Mouse (Mus musculus): ENCODE data around the gene Dpt.
A peak's percentile ranks its signal among the peaks of the same experiment; 100 is the strongest.
"Not testable (repeated sequence)": the region's sequence is repeated elsewhere in the genome, so short reads cannot be mapped to it uniquely, and the experiment has no call there.

The Dpt gene

GRCm38 (mm10) chr1:164817331-164817730, 20.9 kb downstream of the Dpt start:
- DNase-seq (ENCODE audit: low spot score in 2 of 2) = no peak

GRCm38 (mm10) chr1:164821307-164821706, 24.9 kb downstream of the Dpt start:
- DNase-seq (ENCODE audit: low spot score in 2 of 2) = no peak

DNA sequence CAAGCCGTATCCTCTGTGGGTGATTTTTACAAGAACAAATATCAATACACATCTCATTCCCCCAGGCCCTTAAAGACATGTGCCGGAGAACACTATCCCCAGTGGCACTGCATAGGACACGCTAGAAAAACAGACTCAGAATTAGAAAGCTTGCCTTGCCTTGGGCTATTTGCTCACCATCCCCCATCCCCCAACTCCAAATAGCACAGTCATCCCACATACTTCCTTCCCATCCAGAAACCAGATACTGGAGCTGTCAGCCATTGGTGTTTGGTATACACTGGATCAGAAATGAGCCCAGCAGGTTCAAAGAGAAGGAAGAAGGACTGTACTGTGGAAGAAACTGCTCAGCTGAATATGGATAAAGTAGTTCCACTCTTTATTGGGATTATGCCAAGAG, 25.4 kb downstream of the Dpt start:
- no peak for DNase-seq (ENCODE audit: low spot score in 2 of 2)

- DNase-seq (ENCODE audit: low spot score in 2 of 2) = no peak
Measured at GRCm38 (mm10) chr1:164822268-164822667, 25.8 kb downstream of the Dpt start.

DNA sequence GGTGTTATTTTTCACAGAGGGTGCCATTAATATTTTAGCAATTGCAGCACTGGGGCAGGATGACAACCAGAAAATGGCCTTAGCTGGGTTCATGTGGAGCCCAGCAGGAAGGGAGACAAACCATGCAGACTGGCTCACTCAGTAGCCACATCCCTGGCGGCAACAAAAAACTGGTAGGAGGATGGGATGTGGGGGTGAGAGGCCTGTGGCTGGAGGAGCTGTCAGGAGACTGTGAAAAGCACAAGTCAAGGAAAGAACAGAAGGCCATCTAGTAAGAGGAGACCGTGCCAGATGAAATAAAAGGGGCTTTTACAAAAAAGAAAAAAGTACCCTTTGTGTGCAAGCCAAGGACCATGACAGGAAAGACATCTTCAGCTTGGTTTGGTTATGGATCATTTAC, 28.5 kb downstream of the Dpt start:
- DNase-seq (ENCODE audit: low spot score in 2 of 2) = no peak

DNA sequence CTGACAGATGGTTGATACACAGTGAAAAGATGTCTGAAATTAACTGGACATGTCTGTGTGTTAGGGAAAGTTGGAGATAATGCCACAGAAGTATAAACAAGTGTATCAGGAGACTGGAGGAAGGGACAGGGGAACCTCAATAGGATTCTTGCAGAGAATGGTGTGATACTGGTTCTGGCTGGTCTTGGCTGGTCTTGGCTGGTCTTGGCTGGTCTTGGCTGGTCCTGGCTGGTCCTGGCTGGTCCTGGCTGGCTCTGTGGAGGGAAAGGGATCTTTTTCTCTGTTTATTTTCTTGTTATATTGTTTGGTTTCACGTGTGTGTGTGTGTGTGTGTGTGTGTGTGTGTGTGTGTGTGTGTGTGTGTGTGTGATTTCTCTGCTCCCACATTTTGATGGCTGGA, 33.4 kb downstream of the Dpt start:
- DNase-seq (ENCODE audit: low spot score in 2 of 2) = no peak

DNA sequence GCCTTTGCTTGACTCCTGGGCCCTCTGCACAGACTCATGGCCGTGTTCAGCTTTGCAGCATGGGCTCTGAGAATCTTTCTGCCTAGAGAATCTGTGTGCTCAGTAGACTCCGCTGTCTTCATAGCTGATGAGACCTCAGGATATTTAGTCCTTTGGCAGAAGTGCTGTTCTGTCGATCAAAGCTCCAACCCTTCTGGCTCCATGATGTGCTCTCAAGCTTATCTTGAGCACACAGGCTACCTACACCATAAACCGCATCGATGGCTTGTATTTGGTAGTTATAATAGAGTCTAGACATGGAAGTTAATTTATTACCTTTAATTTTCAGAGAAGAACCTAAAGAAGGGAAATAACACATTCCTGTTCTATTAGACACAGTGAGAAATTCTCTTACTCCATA, 36.0 kb downstream of the Dpt start:
- DNase-seq (ENCODE audit: low spot score in 2 of 2) = no peak

GRCm38 (mm10) chr1:164848616-164849265, 52.3 kb downstream of the Dpt start:
- peak in 1 of 2 experiments; percentile 5 for DNase-seq (ENCODE audit: low spot score in 2 of 2)

DNA sequence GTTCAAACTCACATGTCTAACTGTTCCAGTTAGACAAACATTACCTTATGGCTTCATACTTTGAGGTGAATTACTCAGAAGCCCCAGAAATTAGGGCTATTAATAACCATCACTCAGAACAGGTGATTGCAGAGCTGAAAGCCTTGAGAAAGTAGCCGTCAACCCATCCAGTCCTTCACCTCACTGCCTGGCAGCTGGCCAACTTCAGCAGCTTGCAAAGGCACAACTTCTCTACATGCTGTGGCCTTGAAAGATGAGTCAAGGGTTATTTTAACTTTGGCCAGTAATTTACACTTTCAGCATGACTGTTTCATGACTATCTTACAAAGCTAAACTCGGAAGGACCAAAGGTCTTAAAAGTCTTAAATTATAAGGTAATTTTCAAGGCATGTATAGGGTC, 59.3 kb downstream of the Dpt start:
- DNase-seq (ENCODE audit: low spot score in 2 of 2) = not testable (repeated sequence)

DNA sequence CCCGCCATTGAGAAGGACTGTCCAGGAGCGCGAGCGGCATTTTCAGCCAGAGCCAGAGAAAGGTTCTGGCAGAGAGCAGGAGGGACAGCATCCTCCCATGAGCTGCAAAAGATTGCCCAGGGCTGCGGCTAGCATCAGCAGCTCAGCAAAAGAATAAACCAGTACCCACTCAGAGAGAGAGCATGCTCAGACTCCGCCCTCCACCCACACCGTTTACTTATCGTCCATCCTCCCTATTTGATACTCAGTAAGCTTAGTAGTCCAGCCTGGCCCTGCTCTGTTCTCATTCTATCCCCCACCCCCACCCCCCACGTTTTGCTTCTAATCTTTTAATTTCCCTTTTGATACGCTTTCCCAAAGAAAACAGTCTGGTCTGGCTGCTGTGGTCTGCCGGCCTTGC, 63.5 kb downstream of the Dpt start:
- DNase-seq (ENCODE audit: low spot score in 2 of 2) = no peak

- DNase-seq (ENCODE audit: low spot score in 2 of 2) = no peak
Measured at GRCm38 (mm10) chr1:164860782-164861181, 64.3 kb downstream of the Dpt start.

DNA sequence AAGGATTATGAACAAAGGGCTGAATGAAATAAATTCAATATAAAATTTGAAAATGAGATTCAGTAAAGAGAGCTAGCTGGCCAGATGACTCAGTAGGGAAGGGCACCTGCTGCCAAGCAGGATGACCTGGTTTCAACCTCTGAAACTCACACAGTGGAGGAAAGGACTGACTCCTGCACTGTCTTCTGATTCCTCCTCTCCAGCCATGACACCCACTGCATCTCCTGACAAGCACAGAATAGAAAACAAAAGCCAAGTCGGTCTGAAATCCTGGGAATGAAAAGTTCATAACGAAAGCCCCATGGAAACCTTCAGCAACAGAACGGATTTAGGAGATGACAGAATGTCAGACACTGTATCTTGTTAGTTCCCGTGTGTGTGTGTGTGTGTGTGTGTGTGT, 65.1 kb downstream of the Dpt start:
- no peak for DNase-seq (ENCODE audit: low spot score in 2 of 2)

DNA sequence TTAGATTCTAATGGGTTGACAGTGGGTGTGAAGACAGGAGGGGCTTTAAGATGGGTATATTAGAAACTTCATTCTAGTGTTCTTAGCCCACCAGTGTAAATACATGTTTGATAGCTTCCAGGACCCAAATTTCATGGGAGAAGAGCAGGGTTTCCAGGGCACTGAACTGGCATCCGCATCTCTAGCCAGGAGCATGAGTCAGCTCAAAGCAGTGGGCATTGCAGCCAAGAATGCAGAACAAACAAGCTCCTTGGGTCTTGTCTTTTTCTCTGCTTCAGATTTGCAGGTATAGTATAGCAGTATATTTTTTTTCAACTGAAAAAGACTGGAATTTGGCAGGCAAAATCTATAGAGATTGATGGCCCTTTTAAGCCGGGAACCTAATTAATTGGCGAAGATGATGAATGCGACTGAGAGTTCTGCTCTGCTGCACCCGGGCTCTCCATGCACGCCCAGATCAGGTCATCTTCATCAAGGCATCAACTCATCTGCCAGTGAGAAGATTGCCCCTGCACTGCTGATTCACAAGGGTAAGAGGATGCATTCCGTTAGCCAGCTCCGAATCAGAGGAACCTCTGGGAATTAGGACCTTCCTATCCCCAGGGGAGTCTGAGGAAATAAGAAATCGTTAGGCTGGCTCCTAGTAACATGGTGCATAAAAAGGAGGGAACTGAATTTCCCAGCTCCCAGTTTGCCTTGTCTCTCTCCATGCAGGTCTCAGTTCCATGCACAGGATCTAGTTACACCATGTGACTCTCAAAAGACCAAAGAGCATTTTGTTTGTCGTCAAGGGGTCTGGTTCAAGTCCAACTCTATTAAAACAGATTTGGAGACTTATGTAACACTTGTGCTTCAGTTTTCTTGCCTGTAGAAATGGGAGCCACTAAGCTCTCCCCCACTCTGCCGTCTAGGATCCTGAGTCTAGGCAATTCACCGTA, 66.8 kb downstream of the Dpt start:
- no peak for DNase-seq (ENCODE audit: low spot score in 2 of 2)

DNA sequence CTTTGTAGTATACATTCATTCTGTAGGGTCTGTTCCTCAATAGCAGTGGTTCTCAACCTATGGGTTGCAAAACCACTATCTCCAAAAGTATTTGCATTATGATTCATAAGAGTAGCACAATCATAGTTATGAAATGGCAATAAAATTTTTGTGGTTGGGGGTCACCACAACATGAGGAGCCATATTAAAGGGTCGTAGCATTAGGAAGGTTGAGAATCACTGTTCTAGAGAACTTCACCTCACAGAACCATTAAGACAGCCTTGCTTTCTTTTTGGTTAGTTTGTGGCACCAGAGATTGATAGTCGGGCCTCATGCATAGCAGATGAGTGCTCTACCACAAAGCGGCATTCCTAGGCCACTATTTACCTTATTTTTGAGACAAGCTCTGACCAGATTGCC, 68.2 kb downstream of the Dpt start:
- no peak for DNase-seq (ENCODE audit: low spot score in 2 of 2)

DNA sequence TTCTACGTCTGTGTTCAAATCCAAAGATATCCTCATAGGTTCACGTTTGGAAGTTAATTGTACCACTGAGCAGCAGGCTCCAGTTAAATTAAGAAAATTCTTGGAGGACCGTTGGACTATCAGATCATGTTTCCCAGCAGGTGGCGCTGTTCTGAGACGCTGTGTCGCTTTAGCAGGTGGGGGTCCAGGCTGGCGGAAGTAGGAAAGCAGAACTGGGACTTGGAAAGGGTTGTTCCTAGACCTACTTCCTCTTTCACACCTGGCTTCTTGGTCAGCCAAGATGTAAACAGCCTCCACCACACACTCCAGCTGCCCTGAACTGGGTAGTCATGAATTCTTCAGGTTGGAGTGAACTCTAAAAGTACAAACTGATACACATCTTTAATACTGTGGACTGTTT, 74.2 kb downstream of the Dpt start:
- DNase-seq (ENCODE audit: low spot score in 2 of 2) = no peak

Data from urinary bladder, postnatal 36 days (tissue).